Mouse (Mus musculus): ENCODE measurements around the gene Rasgef1b.

Rasgef1b gene

GRCm38 (mm10) chr5:99413391-99413790, 315.5 kb downstream of the Rasgef1b start:
- in situ Hi-C loops (cut with MboI, MseI) = no loop called here

- in situ Hi-C loops (cut with MboI, MseI) = no loop called here
Measured at GRCm38 (mm10) chr5:99404403-99405170, 324.3 kb downstream of the Rasgef1b start.

- in situ Hi-C loops (cut with MboI, MseI) = no loop called here
Measured at GRCm38 (mm10) chr5:99403325-99403724, 325.5 kb downstream of the Rasgef1b start.

- in situ Hi-C loops (cut with MboI, MseI) = no loop called here
Measured at GRCm38 (mm10) chr5:99402784-99403183, 326.1 kb downstream of the Rasgef1b start.

- in situ Hi-C loops (cut with MboI, MseI) = no loop called here
Measured at GRCm38 (mm10) chr5:99402297-99402696, 326.6 kb downstream of the Rasgef1b start.

GRCm38 (mm10) chr5:99399855-99400626, 328.8 kb downstream of the Rasgef1b start:
- in situ Hi-C loops (cut with MboI, MseI) = no loop called here

GRCm38 (mm10) chr5:99398472-99399070, 330.3 kb downstream of the Rasgef1b start:
- in situ Hi-C loops (cut with MboI, MseI) = no loop called here

GRCm38 (mm10) chr5:99394578-99394977, 334.3 kb downstream of the Rasgef1b start:
- in situ Hi-C loops (cut with MboI, MseI) = no loop called here

GRCm38 (mm10) chr5:99391525-99391924, 337.3 kb downstream of the Rasgef1b start:
- in situ Hi-C loops (cut with MboI, MseI) = no loop called here

GRCm38 (mm10) chr5:99390776-99391175, 338.1 kb downstream of the Rasgef1b start:
- in situ Hi-C loops (cut with MboI, MseI) = no loop called here

- in situ Hi-C loops (cut with MboI, MseI) = no loop called here
Measured at GRCm38 (mm10) chr5:99390314-99390713, 338.6 kb downstream of the Rasgef1b start.

- in situ Hi-C loops (cut with MboI, MseI) = no loop called here
Measured at GRCm38 (mm10) chr5:99388585-99389250, 340.1 kb downstream of the Rasgef1b start.

GRCm38 (mm10) chr5:99388131-99388530, 340.7 kb downstream of the Rasgef1b start:
- in situ Hi-C loops (cut with MboI, MseI) = no loop called here

GRCm38 (mm10) chr5:99387185-99387981, 341.5 kb downstream of the Rasgef1b start:
- in situ Hi-C loops (cut with MboI, MseI) = no loop called here

- in situ Hi-C loops (cut with MboI, MseI) = no loop called here
Measured at GRCm38 (mm10) chr5:99386246-99386845, 342.5 kb downstream of the Rasgef1b start.

- in situ Hi-C loops (cut with MboI, MseI) = no loop called here
Measured at GRCm38 (mm10) chr5:99385737-99386136, 343.1 kb downstream of the Rasgef1b start.

GRCm38 (mm10) chr5:99385090-99385489, 343.8 kb downstream of the Rasgef1b start:
- in situ Hi-C loops (cut with MboI, MseI) = no loop called here

GRCm38 (mm10) chr5:99383783-99384281, 345.0 kb downstream of the Rasgef1b start:
- in situ Hi-C loops (cut with MboI, MseI) = no loop called here

- in situ Hi-C loops (cut with MboI, MseI) = no loop called here
Measured at GRCm38 (mm10) chr5:99382786-99383185, 346.1 kb downstream of the Rasgef1b start.

GRCm38 (mm10) chr5:99381639-99382038, 347.2 kb downstream of the Rasgef1b start:
- in situ Hi-C loops (cut with MboI, MseI) = no loop called here

Measured in T-helper 1 cell (primary cell).